Mouse (Mus musculus) neural tube, embryonic 11.5 days (tissue): ENCODE results near the gene Arg2. TPM values are rescaled to one million over a fixed set of nuclear protein-coding genes. Genes with fewer than 3 reads are reported as not detected.
A peak's percentile ranks its signal among the peaks of the same experiment; 100 is the strongest.

Experiments
- ATAC-seq: fragments of 200-750 bp; cut with Nextera tagmentation; 2 replicates; pipeline ENCODE4 v1.8.0; 2017; ENCODE audit warnings: moderate number of reproducible peaks, mild to moderate bottlenecking, moderate TSS enrichment, moderate library complexity; ENCODE audit not compliant: insufficient read depth, low FRiP score, low TSS enrichment
- DNase-seq: peaks from one replicate; pipeline ENCODE4 v3.0.0-alpha.2; 2015; ENCODE audit warnings: low spot score
- H3K27ac ChIP-seq: fragments of 300-500 bp; sonication (generic); 2 replicates; pipeline ENCODE4 v1.5.1; 2014; ENCODE audit warnings: low read depth, mild to moderate bottlenecking, low read length
- H3K27me3 ChIP-seq: fragments of 300-500 bp; sonication (generic); 2 replicates; pipeline ENCODE4 v1.6.1; 2014; ENCODE audit warnings: mild to moderate bottlenecking, low read length, mixed read lengths; ENCODE audit not compliant: control insufficient read depth, insufficient read depth
- H3K36me3 ChIP-seq: fragments of 300-500 bp; sonication (generic); 2 replicates; pipeline ENCODE4 v1.6.1; 2014; ENCODE audit warnings: mild to moderate bottlenecking, low read length, moderate library complexity, mixed read lengths; ENCODE audit not compliant: control insufficient read depth, insufficient read depth
- H3K4me1 ChIP-seq: fragments of 300-500 bp; sonication (generic); 2 replicates; pipeline ENCODE4 v1.6.1; 2014; ENCODE audit warnings: low read length, mixed read lengths; ENCODE audit not compliant: control insufficient read depth, insufficient read depth
- H3K4me2 ChIP-seq: fragments of 300-500 bp; sonication (generic); 2 replicates; pipeline ENCODE4 v1.6.1; 2014; ENCODE audit warnings: low read depth, mild to moderate bottlenecking, moderate library complexity
- H3K4me3 ChIP-seq: fragments of 300-500 bp; sonication (generic); 2 replicates; pipeline ENCODE4 v1.5.1; 2014; ENCODE audit warnings: low read depth, low read length
- H3K9ac ChIP-seq: fragments of 300-500 bp; sonication (generic); 2 replicates; pipeline ENCODE4 v1.6.1; 2014; ENCODE audit warnings: mild to moderate bottlenecking, low read length
- H3K9me3 ChIP-seq: fragments of 300-500 bp; sonication (generic); 2 replicates; pipeline ENCODE4 v1.6.1; 2016; ENCODE audit warnings: low read length; ENCODE audit not compliant: control insufficient read depth
- WGBS: fragments of 180-500 bp; shearing (Covaris S2); extraction: QIAGEN DNeasy Blood & Tissue Kit; methylation state at CpG from one replicate; pipeline ENCODE4 v1.1.7; 2014; 5-methylcytosine and 5-hydroxymethylcytosine counted together
- polyA plus RNA-seq: library from polyadenylated mRNA; unstranded; fragments of >200 nt; fragmentation: Nextera tagmentation; extraction: Ambion mirVana; gene quantifications from 2 replicates; pipeline ENCODE4 v1.2.1, GENCODE M21; 2014

Arg2 gene
- polyA plus RNA-seq, 1 experiment from 2014 or later, result 7.8 TPM

DNA sequence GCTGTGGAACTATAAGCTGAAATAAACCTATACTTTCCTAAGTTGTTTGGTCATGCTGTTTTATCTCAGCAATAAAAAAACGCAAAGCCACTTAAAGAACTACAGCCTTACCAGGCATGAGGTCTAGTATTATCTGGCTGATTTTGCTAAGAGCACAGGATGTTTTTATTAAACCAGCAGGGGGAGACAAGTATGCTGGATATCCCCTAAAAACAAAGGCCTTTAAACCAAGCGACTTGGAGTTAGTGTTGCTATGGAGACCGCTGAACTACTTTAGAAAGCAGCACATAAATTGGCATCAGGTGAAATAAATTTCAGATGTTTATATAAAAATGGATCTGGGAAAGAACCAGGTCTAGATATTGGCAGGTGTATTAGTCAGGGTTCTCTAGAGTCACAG lies 7.8 kb upstream of the Arg2 start:
- DNase-seq, result no peak
- Histone ChIP-seq H3K9me3 (no peaks in the 10 kb centered on the region), H3K36me3 (no peaks in the 10 kb centered on the region), H3K27ac (no peak overlapping the region), H3K4me2 (no peak overlapping the region), H3K9ac (no peak overlapping the region), H3K4me1 (no peaks in the 10 kb centered on the region), H3K4me3 (no peak overlapping the region), H3K27me3 (no peaks in the 10 kb centered on the region)
- no peak for ATAC-seq
- 40% methylated on average over 3 of the region's 3 CpGs for WGBS

DNA sequence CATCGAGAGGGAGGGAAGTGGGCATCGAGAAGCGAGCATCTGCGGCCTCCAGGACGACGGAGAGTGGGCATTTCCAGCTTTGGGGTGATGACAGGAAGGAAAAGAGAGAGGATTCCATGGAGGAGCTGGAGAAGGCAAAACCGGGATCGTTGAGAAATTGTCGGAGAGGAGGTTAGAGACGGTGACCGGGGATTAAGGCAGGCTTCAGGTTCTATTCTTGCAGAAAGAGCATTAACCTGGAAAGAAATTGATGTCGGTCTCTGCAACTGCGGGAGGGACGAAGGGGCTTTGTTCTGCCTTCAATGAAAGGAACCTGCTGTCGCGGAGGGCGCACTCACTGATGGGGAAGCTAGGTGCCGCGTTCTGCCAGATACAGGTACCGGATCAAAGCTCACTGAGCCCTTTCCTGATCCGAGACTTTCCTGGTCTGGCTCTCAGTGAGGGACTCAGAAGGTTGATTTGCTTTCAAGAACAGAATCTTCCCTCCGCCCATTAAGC lies 650 bp downstream of the Arg2 start:
- WGBS, result under 1% methylated on average over 22 of the region's 22 CpGs
- DNase-seq (peak; percentile 35), ATAC-seq (no peak)

DNA sequence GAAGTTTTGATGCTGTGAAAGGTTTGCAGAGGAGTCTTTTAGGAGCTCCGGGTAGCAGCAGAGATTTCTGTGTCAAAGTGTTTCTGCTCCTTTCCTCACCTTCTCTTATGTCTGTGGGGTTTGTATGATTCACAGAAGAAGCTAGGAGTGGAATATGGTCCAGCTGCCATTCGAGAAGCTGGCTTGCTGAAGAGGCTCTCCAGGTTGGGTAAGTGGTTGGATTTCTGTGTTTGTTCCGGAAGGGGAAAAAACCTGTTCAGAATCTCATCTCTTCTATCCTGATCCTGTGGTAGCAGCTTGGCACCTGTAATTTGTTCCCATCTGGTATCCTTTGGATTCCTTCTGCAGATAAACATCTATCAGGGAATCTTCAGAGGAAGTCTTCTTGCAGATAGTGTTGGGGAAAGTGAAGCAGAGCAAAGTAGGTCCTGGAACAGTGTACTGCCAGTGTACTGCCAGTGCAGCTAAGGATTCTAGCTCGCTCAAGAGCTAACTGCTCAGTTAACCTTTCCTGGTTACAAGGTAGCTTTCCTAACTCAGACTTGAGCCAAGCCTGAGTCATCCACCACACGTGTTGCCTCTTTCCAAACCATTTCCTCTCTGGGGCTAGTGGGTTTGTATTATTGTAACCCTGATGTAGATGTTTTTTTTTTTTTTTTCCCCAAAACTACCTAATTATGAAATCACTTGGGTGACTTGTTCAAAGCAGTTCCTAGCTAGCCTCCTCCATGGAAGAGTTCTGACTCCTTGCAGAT lies 1.3 kb downstream of the Arg2 start:
- Histone ChIP-seq H3K27ac (no peak overlapping the region), H3K9ac (peak overlapping the region; percentile 39; the same call in 1 of the 2 replicates), H3K9me3 (no peaks in the 10 kb centered on the region), H3K4me2 (peak overlapping the region; percentile 84), H3K4me3 (peak overlapping the region; percentile 44; the same call in 1 of the 2 replicates), H3K36me3 (no peaks in the 10 kb centered on the region), H3K27me3 (peaks cover 24% of the 10 kb centered on the region), H3K4me1 (no peaks in the 10 kb centered on the region)
- WGBS, result 33% methylated on average over 5 of the region's 5 CpGs
- ATAC-seq, result no peak
- DNase-seq, result no peak

More for the DNA sequence above, 650 bp downstream of the Arg2 start:
- no peaks in the 10 kb centered on the region for H3K9me3 ChIP-seq
- no peaks in the 10 kb centered on the region for H3K4me1 ChIP-seq
- no peak overlapping the region for H3K27ac ChIP-seq
- H3K36me3 ChIP-seq, result no peaks in the 10 kb centered on the region
- peak overlapping the region; percentile 39 for H3K9ac ChIP-seq
- H3K27me3 ChIP-seq, result peaks cover 24% of the 10 kb centered on the region
- peak overlapping the region; percentile 84 for H3K4me2 ChIP-seq
- peak overlapping the region; percentile 44 for H3K4me3 ChIP-seq

DNA sequence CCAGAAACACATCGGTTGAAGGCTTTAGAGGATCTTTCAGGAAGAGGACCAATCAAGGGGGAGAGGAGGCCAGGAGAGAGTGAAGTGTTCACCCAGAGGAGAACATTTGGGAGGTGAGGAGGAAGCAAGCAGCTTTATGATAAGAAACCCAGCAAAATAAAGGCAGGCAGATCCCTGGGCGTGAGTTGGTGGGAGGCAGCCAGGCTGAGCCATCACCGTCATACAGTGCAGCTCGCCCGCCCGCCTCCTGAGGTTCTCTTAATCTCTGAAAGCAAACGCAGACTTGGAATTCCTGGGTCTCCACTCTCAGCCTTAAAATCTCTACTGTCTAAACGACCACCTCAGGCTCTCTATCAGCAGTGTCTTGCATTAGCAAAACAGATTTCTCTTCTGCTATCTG lies 4.1 kb downstream of the Arg2 start:
- no peaks in the 10 kb centered on the region for H3K9me3 ChIP-seq
- H3K4me1 ChIP-seq, result no peaks in the 10 kb centered on the region
- no peak overlapping the region for H3K27ac ChIP-seq
- 45% methylated on average over 8 of the region's 8 CpGs for WGBS
- H3K27me3 ChIP-seq, result peaks cover 21% of the 10 kb centered on the region
- H3K36me3 ChIP-seq, result no peaks in the 10 kb centered on the region
- H3K9ac ChIP-seq, result no peak overlapping the region
- DNase-seq, result no peak
- no peak for ATAC-seq
- H3K4me3 ChIP-seq, result no peak overlapping the region
- no peak overlapping the region for H3K4me2 ChIP-seq

DNA sequence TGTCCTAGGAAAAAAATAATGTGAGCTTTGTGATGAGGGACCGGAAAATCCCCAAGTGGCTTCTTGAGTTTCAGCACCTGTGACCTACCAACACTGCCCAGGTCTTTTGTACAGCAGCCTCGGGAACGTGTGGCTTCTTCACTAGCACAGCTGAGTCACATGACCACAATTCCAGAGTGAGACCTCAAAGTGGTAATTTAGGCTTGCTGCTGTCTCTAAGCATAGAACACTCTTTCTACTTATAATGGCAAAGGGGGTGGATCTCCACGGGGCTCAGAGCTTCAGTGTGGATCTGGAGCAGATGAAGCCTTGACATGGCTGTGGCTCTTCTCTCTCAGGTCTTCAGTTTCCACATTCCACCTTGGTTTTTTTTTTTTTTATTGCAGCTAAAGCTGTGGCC lies 4.5 kb downstream of the Arg2 start:
- H3K4me2 ChIP-seq, result no peak overlapping the region
- 41% methylated on average over 4 of the region's 4 CpGs for WGBS
- no peaks in the 10 kb centered on the region for H3K4me1 ChIP-seq
- ATAC-seq (no peak), DNase-seq (no peak)
- no peak overlapping the region for H3K27ac ChIP-seq
- H3K27me3 ChIP-seq, result peaks cover 20% of the 10 kb centered on the region
- no peaks in the 10 kb centered on the region for H3K36me3 ChIP-seq
- H3K9ac ChIP-seq, result no peak overlapping the region
- no peaks in the 10 kb centered on the region for H3K9me3 ChIP-seq
- no peak overlapping the region for H3K4me3 ChIP-seq

DNA sequence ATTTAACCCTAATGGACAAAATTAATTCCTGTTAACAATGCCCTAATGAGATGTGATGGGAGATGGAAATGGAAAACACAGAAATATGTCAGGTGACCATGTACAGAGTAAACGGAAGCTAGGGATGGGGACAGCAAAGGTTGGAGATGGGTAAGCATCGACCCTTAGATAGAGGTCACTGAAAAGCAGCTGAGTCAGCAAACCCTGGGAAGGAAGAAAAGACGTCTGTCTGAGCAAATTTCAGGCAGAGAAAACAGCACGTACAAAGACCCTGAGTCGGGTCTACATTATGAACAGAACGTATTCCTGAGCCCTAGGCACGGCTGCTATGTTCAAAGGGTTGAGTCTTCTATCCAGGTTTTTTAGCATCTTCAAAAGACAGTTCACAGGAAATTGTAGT lies 6.4 kb downstream of the Arg2 start:
- H3K4me2 ChIP-seq, result no peak overlapping the region
- H3K27me3 ChIP-seq, result peaks cover 2% of the 10 kb centered on the region
- no peaks in the 10 kb centered on the region for H3K4me1 ChIP-seq
- no peak for DNase-seq
- no peak overlapping the region for H3K9ac ChIP-seq
- H3K36me3 ChIP-seq, result no peaks in the 10 kb centered on the region
- no peak for ATAC-seq
- H3K9me3 ChIP-seq, result no peaks in the 10 kb centered on the region
- 69% methylated on average over 7 of the region's 7 CpGs for WGBS
- no peak overlapping the region for H3K27ac ChIP-seq
- no peak overlapping the region for H3K4me3 ChIP-seq

DNA sequence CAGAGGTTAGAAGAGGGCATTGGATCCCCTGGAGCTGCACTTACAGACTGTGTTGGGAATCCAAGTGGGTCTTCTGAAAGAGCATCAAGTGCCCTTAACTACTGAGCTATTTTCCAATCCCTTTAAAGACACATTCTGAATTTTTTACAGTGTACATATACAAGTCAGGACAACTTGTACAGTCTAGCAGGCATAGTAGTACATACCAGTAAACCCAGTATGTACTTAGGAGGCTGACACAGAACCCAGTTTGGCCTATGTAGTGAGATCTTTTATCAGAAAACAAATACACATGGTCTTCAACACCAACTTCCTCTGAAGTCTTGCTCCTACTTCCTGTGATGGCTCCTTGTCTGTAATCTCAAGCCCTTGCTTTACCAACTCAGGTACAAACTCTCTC lies 8.4 kb downstream of the Arg2 start:
- no peak for ATAC-seq
- H3K27me3 ChIP-seq, result no peaks in the 10 kb centered on the region

DNA sequence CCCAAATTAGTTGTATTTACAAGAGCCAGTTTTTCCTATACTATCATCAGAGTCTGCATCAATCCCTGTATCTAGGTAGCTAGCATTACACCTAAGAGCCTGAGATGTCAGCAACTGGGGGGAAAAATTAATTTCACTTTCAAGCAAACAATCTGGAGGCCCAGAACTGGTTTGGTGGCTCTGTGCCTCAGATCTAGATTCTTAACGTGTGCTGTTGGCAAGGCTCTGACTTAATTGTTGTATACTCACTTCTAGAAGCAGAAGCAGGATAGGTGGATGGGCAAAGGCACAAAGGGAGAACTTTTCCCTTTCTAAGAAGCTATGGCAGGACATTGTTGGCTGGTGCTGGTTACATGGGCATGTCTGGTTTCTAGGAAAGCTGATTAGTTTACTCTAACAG lies 8.8 kb downstream of the Arg2 start:
- Histone ChIP-seq H3K9ac (no peak overlapping the region), H3K36me3 (no peaks in the 10 kb centered on the region), H3K4me1 (no peaks in the 10 kb centered on the region), H3K27me3 (no peaks in the 10 kb centered on the region), H3K9me3 (no peaks in the 10 kb centered on the region), H3K4me3 (no peak overlapping the region), H3K4me2 (no peak overlapping the region), H3K27ac (no peak overlapping the region)
- DNase-seq (no peak), ATAC-seq (no peak)
- WGBS, result 51% methylated on average over 1 of the region's 1 CpGs

More for the DNA sequence above, 8.4 kb downstream of the Arg2 start:
- H3K4me3 ChIP-seq, result no peak overlapping the region
- no peaks in the 10 kb centered on the region for H3K36me3 ChIP-seq
- H3K4me2 ChIP-seq, result no peak overlapping the region
- no peaks in the 10 kb centered on the region for H3K4me1 ChIP-seq
- H3K9ac ChIP-seq, result no peak overlapping the region
- H3K27ac ChIP-seq, result no peak overlapping the region
- DNase-seq, result no peak
- H3K9me3 ChIP-seq, result no peaks in the 10 kb centered on the region

DNA sequence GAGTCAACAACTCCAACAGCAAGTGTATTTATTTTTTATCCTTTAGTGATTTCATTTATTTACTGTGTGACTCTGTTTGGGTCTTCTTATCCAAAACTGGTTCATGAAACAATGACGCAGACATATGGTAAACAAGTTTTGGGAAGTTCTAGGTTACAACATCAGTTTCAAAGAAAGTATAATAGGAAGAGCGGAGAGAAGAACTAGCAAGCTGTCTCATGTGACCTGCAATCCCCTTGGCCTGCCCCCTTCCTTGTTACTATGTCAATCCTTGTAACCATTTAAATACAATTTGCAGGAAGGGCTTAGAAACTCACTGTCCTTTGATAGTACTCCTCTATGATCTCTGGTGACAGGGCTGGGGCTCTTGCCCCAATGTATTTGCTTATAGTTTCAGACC lies 10.2 kb downstream of the Arg2 start:
- WGBS, result 92% methylated on average over 2 of the region's 2 CpGs

More for the DNA sequence above, 10.2 kb downstream of the Arg2 start:
- H3K9me3 ChIP-seq, result no peaks in the 10 kb centered on the region
- no peaks in the 10 kb centered on the region for H3K36me3 ChIP-seq
- H3K4me3 ChIP-seq, result no peak overlapping the region
- no peak overlapping the region for H3K27ac ChIP-seq
- ATAC-seq (no peak), DNase-seq (no peak)
- no peaks in the 10 kb centered on the region for H3K27me3 ChIP-seq
- no peaks in the 10 kb centered on the region for H3K4me1 ChIP-seq
- H3K9ac ChIP-seq, result no peak overlapping the region
- H3K4me2 ChIP-seq, result no peak overlapping the region
